Mouse (Mus musculus) erythroblast, embryonic 14.5 days (primary cell): Measurements from ENCODE around the gene Ube2e3.

Experiments used
- GATA1 ChIP-seq: IDR thresholded peaks from 2 replicates; pipeline ENCODE4 v1.6.1; 2012; ENCODE audit warnings: low read length, inconsistent platforms, mixed read lengths
- TAL1 ChIP-seq: IDR thresholded peaks from 3 replicates; pipeline ENCODE4 v1.6.1; 2012; ENCODE audit warnings: low read length, inconsistent platforms, mixed read lengths

DNA sequence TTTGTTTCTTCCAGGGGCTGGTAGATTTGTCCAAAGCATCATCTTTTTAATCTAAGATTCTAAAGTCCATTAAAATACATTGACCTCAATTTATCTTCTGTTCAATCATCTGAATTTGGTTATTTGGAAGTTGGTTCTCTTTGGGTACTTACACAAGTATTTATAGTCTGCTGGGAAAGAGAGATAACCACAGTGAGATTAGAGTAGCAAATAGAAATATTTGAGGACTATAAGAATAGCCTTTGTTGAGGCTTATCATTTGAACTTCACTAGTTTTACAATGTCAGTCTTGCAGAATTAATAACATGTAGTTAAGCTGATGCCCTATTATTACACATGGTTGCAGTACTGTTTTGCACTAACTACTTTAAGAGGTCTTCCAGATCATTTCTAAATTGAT lies 43.6 kb downstream of the Ube2e3 start:
- no peak for TF ChIP-seq GATA1
- no peak for TF ChIP-seq TAL1
